Mouse (Mus musculus) left cerebral cortex, adult 2 months (tissue): ENCODE data around the gene Slc17a1. TPM values are rescaled to one million over a fixed set of nuclear protein-coding genes. Genes with fewer than 3 reads are reported as not detected.
A peak's percentile ranks its signal among the peaks of the same experiment; 100 is the strongest.

Source experiments
- DNase-seq, 2 experiments: peaks; one replicate each; pipeline ENCODE4 v3.0.0; 2021 to 2022; ENCODE audit warnings: low spot score in 2 of 2, mixed read lengths in 1 of 2; ENCODE audit errors: extremely low spot score in 1 of 2
- H3K27ac ChIP-seq: fragments of 200-600 bp; 2 replicates; pipeline ENCODE4 v1.8.1; 2022
- H3K4me3 ChIP-seq: fragments of 200-600 bp; 2 replicates; pipeline ENCODE4 v1.8.1; 2022
- CTCF ChIP-seq: fragments of 200-600 bp; IDR thresholded peaks from 2 replicates; pipeline ENCODE4 v1.8.1; 2022; ENCODE audit warnings: antibody characterized with exemption, mild to moderate bottlenecking, moderate library complexity
- intact Hi-C: fragments of 180-260 bp; cut with DNase I; formaldehyde crosslinking; loops from one replicate; pipeline ENCODE4 v1.15.1; 2025
- microRNA-seq, 2 experiments: library from miRNA; unstranded; fragments of <30 nt; microRNA quantifications; one replicate each; pipeline ENCODE4 v1.2.0; 2021
- total RNA-seq, 2 experiments: library from RNA; stranded (reverse); gene quantifications; 2 replicates each; pipeline ENCODE4 v1.2.3; 2021

The Slc17a1 gene
- total RNA-seq, 2 experiments from 2014 or later: not detected

DNA sequence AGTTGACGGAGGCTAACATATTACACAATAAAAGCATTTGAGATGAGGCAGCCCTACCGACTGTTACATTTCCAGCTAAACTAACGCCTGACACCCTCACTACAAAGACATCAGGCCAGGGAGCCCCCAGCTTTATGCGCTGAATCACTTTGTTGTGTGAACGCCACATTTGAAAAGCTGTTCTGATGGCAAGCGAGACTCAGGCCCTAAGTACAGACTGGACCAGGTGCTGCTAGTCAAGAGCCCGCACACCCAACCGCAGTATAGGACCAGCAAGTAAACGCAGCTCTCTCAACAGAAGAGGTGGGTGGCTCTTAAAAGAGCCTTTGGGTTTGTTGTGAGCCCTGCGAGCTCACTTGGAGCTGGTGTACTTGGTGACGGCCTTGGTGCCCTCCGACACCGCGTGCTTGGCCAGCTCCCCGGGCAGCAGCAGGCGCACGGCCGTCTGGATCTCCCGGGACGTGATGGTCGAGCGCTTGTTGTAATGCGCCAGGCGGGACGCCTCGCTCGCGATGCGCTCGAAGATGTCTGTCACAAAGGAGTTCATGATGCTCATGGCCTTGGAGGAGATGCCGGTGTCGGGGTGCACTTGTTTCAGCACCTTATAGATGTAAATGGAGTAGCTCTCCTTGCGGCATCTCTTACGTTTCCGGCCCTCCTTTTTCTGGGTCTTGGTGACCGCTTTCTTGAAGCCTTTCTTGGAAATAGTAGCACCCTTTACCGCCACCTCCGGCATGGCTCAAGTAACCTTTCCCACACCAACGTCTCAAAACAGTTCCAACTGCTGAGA, 66.1 kb downstream of the Slc17a1 start, which contains the start of gene Hist1h2ba:
Hist1h2ba (minus strand) TSS at position 736 of the 790 bp plus-strand sequence.
- H3K27ac ChIP-seq: no peak within 1 kb of the TSS
- no peak for TF ChIP-seq CTCF
- no peak for DNase-seq
- intact Hi-C loops: no loop called here
- H3K4me3 ChIP-seq: no peak within 1 kb of the TSS

DNA sequence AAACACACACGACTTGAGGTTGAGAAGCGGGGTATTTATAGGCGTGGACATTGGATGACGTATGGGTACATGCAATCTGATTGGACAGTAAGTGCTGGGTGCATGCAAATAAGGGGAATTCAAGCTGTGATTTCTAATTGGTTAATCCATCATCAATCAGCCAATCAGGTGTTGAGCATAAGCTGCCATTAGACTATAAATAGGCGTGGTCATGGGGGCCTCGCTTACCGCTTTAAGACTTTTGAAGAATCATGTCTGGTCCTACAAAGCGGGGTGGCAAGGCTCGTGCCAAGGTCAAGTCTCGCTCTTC, 66.6 kb downstream of the Slc17a1 start, which contains the start of gene Hist1h2aa:
Hist1h2aa (plus strand) TSS at position 252 of the 310 bp plus-strand sequence.
- intact Hi-C loops: no loop called here
- Histone ChIP-seq H3K4me3 (no peak within 1 kb of the TSS), H3K27ac (no peak within 1 kb of the TSS)
- TF ChIP-seq CTCF: no peak
- no peak for DNase-seq

DNA sequence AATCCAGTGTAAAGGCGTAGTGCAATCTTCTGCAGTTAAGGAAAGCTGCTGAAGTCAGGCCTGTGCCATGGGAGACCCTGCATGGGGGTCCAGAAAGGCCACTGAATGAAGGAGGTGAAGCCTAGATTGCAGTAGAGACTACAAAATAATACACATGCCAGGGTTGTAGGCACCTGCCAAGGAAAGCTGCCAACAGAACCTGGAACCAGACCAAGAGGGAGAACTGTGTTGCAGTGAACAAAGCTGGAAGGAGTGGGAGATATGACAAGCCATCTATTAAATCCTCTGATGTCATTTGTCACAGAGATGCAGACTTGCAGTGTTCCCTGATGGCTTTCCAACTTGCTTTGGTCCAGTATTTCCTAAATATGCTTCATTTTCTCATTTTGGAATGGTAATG, 71.1 kb downstream of the Slc17a1 start:
- TF ChIP-seq CTCF: no peak
- no peak overlapping the region for H3K27ac ChIP-seq
- intact Hi-C loops: no loop called here
- no peak overlapping the region for H3K4me3 ChIP-seq
- DNase-seq: peak in 1 of 2 experiments; percentile 22

DNA sequence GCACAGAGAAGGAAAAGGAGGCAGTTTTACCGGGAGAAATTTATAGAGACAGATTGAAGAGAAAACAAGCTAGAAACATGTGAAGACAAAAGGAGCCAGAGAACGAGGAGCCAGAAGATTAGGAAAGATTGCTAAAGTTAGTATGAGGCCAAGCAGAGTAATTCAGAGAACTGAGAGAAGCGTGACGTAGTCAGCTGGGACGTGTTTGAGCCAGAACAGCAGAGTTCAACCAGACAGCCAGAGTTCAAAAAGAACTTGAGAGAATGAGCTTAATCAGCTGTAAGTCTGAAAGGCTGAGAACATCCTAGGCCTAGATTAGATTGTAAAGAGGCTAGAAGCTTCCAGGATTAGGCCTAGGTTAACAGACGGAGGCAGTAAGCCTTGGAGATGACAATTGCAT, 72.7 kb downstream of the Slc17a1 start:
- no peak for TF ChIP-seq CTCF
- Histone ChIP-seq H3K27ac (no peak overlapping the region), H3K4me3 (no peak overlapping the region)
- DNase-seq: no peak
- intact Hi-C loops: no loop called here

DNA sequence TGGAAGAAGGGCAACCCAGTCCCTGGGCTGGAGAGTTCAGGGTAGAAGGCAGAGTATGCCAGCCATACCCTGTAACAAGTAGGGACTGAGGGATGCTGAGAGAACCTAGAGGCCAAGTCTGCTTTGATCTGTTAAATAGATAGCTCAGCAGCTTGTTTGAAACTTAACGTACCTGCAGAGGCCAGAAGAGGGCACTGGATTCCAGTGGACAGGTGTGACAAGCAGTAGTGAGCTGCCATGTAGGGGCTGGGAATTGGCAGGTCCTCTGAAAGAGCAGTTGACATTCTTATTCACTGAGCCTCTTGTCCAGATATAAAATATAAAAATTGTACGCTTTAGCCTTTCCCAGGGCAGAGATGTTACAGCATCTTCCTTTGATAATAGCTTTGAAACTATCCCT, 75.3 kb downstream of the Slc17a1 start:
- intact Hi-C loops: no loop called here
- Histone ChIP-seq H3K4me3 (no peak overlapping the region), H3K27ac (no peak overlapping the region)
- TF ChIP-seq CTCF: no peak; the same call in 1 of the 2 replicates
- no peak for DNase-seq

Small RNA genes lying within 50 kb of the gene (microRNA-seq; reads per million reads assigned to microRNA genes)
- gene Gm44344: 0 reads per million in 2 experiments

Other genes starting within 250 kb of the Slc17a1 start
- gene Hist1h2be, start 246.6 kb upstream of the Slc17a1 start, total RNA-seq: 1 to 10 TPM; 5.4 to 7.9 TPM
- gene Hist1h1e, start 245.2 kb upstream of the Slc17a1 start, total RNA-seq: 10 to 100 TPM; 53.2 to 57.3 TPM
- 1 to 10 TPM; 2.1 to 2.7 TPM for gene Hist1h2ac, start 183.8 kb upstream of the Slc17a1 start, total RNA-seq
- gene Hist1h2bc, start 183.6 kb upstream of the Slc17a1 start, total RNA-seq: 10 to 100 TPM; 27.0 to 29.1 TPM
- gene Hist1h1t, start 171.9 kb upstream of the Slc17a1 start, total RNA-seq: not detected
- 100 to 1,000 TPM; 103 TPM for gene Hist1h4c, start 169.3 kb upstream of the Slc17a1 start, total RNA-seq
- 1 to 10 TPM; 2.4 to 3.1 TPM for gene Hfe, start 156.9 kb upstream of the Slc17a1 start, total RNA-seq
- 10 to 100 TPM; 53.4 to 53.7 TPM for gene Hist1h1c, start 128.9 kb upstream of the Slc17a1 start, total RNA-seq
- gene Hist1h3c, start 122.1 kb upstream of the Slc17a1 start, total RNA-seq: 1 to 10 TPM; 1.0 to 1.3 TPM
- gene Hist1h2bb, start 121.0 kb upstream of the Slc17a1 start, total RNA-seq: 10 to 100 TPM; 12.3 to 19.0 TPM
- gene Hist1h2ab, start 116.6 kb upstream of the Slc17a1 start, total RNA-seq: 10 to 100 TPM; 19.9 to 21.0 TPM
- 1 to 10 TPM; 6.6 to 7.5 TPM for gene Hist1h3b, start 115.5 kb upstream of the Slc17a1 start, total RNA-seq
- gene Hist1h4b, start 110.7 kb upstream of the Slc17a1 start, total RNA-seq: 10 to 100 TPM; 62.5 to 93.5 TPM
- 10 to 100 TPM; 53.1 to 70.3 TPM for gene Hist1h4a, start 106.5 kb upstream of the Slc17a1 start, total RNA-seq
- gene Hist1h3a, start 105.4 kb upstream of the Slc17a1 start, total RNA-seq: 10 to 100 TPM; 31.1 to 37.0 TPM
- gene Hist1h1a, start 104.1 kb upstream of the Slc17a1 start, total RNA-seq: 10 to 100 TPM; 21.6 to 22.6 TPM
- not detected for gene Trim38, start 97.8 kb upstream of the Slc17a1 start, total RNA-seq
- gene Slc17a2, start 60.8 kb upstream of the Slc17a1 start, total RNA-seq: not detected
- not detected for gene Slc17a3, start 28.3 kb upstream of the Slc17a1 start, total RNA-seq
- gene Slc17a4, start 47.3 kb downstream of the Slc17a1 start, total RNA-seq: not detected
- gene Hist1h2ba, start 66.4 kb downstream of the Slc17a1 start, total RNA-seq: not detected
- not detected for gene Hist1h2aa, start 66.7 kb downstream of the Slc17a1 start, total RNA-seq
- under 1 TPM in 1 of 2 experiments, not detected in 1; 0.68 TPM for gene Scgn, start 123.5 kb downstream of the Slc17a1 start, total RNA-seq